Comparison of ENCODE assay signal across 9 mouse cellular contexts in genomic region chr5:122142230-122142992, GRCm38 (mm10). TPM values are rescaled to one million over a fixed set of nuclear protein-coding genes. Genes with fewer than 3 reads are reported as not detected.
DNase-seq lines count a peak whose midpoint lies in the region; ATAC-seq and TF ChIP-seq lines count a peak whose summit lies in the region.
"Had no signal": no experiment of that assay in that cellular context is flagged by ENCODE, and none has a peak within 500 bp of the region (broad histone marks: within the 10 kb centered on the region; RNA-seq: fewer than 3 reads in every experiment).

No protein-coding gene starts in this region.

- no peaks in the 10 kb centered on the region for H3K27me3 ChIP-seq in kidney, adult 2 months (replicated peaks; ENCODE audit: control insufficient read depth, insufficient read depth, low read length)
- no peaks in the 10 kb centered on the region for H3K27me3 ChIP-seq in kidney, embryonic 15.5 days
- H3K27me3 ChIP-seq in E14TG2a.4 (ENCODE audit: insufficient read depth, low read length), result no peaks in the 10 kb centered on the region
- no peaks in the 10 kb centered on the region for H3K27me3 ChIP-seq in liver, embryonic 13.5 days
- H3K27me3 ChIP-seq in forebrain, embryonic 12.5 days, result 0 out of 2 replicates have a peak, but pooled peaks cover 3% of the 10 kb centered on the region
- H3K27me3 ChIP-seq: midbrain, embryonic 12.5 days had no signal

- WGBS in kidney, adult 2 months, result 62% methylated on average over 8 of the region's 8 CpGs
- WGBS in kidney, embryonic 15.5 days, result 55% methylated on average over 8 of the region's 8 CpGs
- WGBS in liver, embryonic 13.5 days (ENCODE audit: insufficient replicate concordance), result 28% methylated on average over 8 of the region's 8 CpGs
- 53% methylated on average over 8 of the region's 8 CpGs for WGBS in forebrain, embryonic 12.5 days

- H3K4me2 ChIP-seq in kidney, embryonic 15.5 days, result no peak overlapping the region
- no peak overlapping the region for H3K4me2 ChIP-seq in liver, embryonic 13.5 days
- H3K4me2 ChIP-seq in forebrain, embryonic 12.5 days, result no peak overlapping the region
- H3K4me2 ChIP-seq: midbrain, embryonic 12.5 days had no signal

- ATAC-seq in kidney, embryonic 15.5 days (replicated peaks; ENCODE audit: low FRiP score), result no peak
- no peak for ATAC-seq in liver, embryonic 13.5 days (ENCODE audit: low read depth)
- no peak for ATAC-seq in activated CD4-positive, CD25-positive, alpha-beta regulatory T cell, adult 4 months
- ATAC-seq in forebrain, embryonic 12.5 days (ENCODE audit: low FRiP score), result no peak

- peak; percentile 69 for TF ChIP-seq CTCF in kidney, adult 2 months (conservative IDR thresholded peaks at IDR 0.05; ENCODE audit: insufficient read depth, insufficient read length, low read depth, low read length)
- TF ChIP-seq CTCF in E14TG2a.4 (conservative IDR thresholded peaks at IDR 0.05; ENCODE audit: low read length), result peak; percentile 70

- TF ChIP-seq POLR2A in kidney, adult 2 months (IDR thresholded peaks at IDR 0.05; ENCODE audit: low read depth, low read length), result no peak

- H3K27ac ChIP-seq in kidney, adult 2 months (ENCODE audit: insufficient read depth, low read depth, low read length), result no peak overlapping the region
- H3K27ac ChIP-seq in kidney, embryonic 15.5 days, result no peak overlapping the region
- no peak overlapping the region for H3K27ac ChIP-seq in liver, embryonic 13.5 days
- H3K27ac ChIP-seq in forebrain, embryonic 12.5 days, result no peak overlapping the region
- H3K27ac ChIP-seq: midbrain, embryonic 12.5 days had no signal

- no peaks in the 10 kb centered on the region for H3K36me3 ChIP-seq in kidney, adult 2 months (ENCODE audit: control insufficient read depth, insufficient read depth, low read length)
- H3K36me3 ChIP-seq in kidney, embryonic 15.5 days, result no peaks in the 10 kb centered on the region
- no peaks in the 10 kb centered on the region for H3K36me3 ChIP-seq in E14TG2a.4 (ENCODE audit: insufficient read depth, low read length)
- H3K36me3 ChIP-seq in liver, embryonic 13.5 days, result no peaks in the 10 kb centered on the region
- H3K36me3 ChIP-seq in forebrain, embryonic 12.5 days (replicated peaks), result no peaks in the 10 kb centered on the region
- H3K36me3 ChIP-seq: midbrain, embryonic 12.5 days had no signal

- H3K4me3 ChIP-seq in kidney, adult 2 months (ENCODE audit: insufficient read depth, low read depth, low read length), result no peak overlapping the region
- H3K4me3 ChIP-seq in kidney, embryonic 15.5 days (replicated peaks), result no peak overlapping the region
- H3K4me3 ChIP-seq in E14TG2a.4 (replicated peaks; ENCODE audit: low read length), result no peak overlapping the region
- H3K4me3 ChIP-seq in liver, embryonic 13.5 days (replicated peaks), result no peak overlapping the region
- no peak overlapping the region for H3K4me3 ChIP-seq in forebrain, embryonic 12.5 days (replicated peaks)
- H3K4me3 ChIP-seq: midbrain, embryonic 12.5 days had no signal

- no peak overlapping the region for H3K9ac ChIP-seq in kidney, embryonic 15.5 days
- H3K9ac ChIP-seq in liver, embryonic 13.5 days, result no peak overlapping the region; the same call in 1 of the 2 replicates
- no peak overlapping the region for H3K9ac ChIP-seq in forebrain, embryonic 12.5 days
- H3K9ac ChIP-seq: midbrain, embryonic 12.5 days had no signal

- no peaks in the 10 kb centered on the region for H3K9me3 ChIP-seq in kidney, embryonic 15.5 days (replicated peaks)
- no peaks in the 10 kb centered on the region for H3K9me3 ChIP-seq in E14TG2a.4 (ENCODE audit: low read length)
- no peaks in the 10 kb centered on the region for H3K9me3 ChIP-seq in liver, embryonic 13.5 days (replicated peaks)
- no peaks in the 10 kb centered on the region for H3K9me3 ChIP-seq in forebrain, embryonic 12.5 days
- H3K9me3 ChIP-seq: midbrain, embryonic 12.5 days had no signal

- DNase-seq in kidney, adult 2 months, result peak; percentile 47
- DNase-seq in adipocyte (ENCODE audit: low spot score), result peak; percentile 50
- DNase-seq in liver, embryonic 13.5 days, result peak; percentile 46
- DNase-seq in spleen, postnatal 4 days (ENCODE audit: low spot score in 2 of 2), result peak; percentile 68 to 88

- H3K4me1 ChIP-seq in kidney, adult 2 months (ENCODE audit: control insufficient read depth, insufficient read depth, low read length), result 0 out of 2 replicates have a peak, but pooled peaks cover 8% of the 10 kb centered on the region
- peaks cover 14% of the 10 kb centered on the region for H3K4me1 ChIP-seq in kidney, embryonic 15.5 days
- H3K4me1 ChIP-seq in E14TG2a.4 (replicated peaks; ENCODE audit: low read depth, low read length), result peaks cover 47% of the 10 kb centered on the region
- H3K4me1 ChIP-seq in liver, embryonic 13.5 days (replicated peaks), result peaks cover 43% of the 10 kb centered on the region
- no peaks in the 10 kb centered on the region; the same call in 1 of the 2 replicates for H3K4me1 ChIP-seq in forebrain, embryonic 12.5 days
- H3K4me1 ChIP-seq: midbrain, embryonic 12.5 days had no signal

RNA-seq across cellular contexts. Expression of gene Ccdc63, which starts 1.8 kb away (rescaled TPM):
- 0.09 and 0.14 TPM in 2 replicates for polyA plus RNA-seq in kidney, adult 2 months (2012; rRNA removed)
- polyA plus RNA-seq in kidney, embryonic 15.5 days (2015; fragmentation: Nextera tagmentation; extraction: Ambion mirVana), result 0.19 TPM in 1 of 2 replicates, not detected in the other
- polyA plus RNA-seq in liver, embryonic 13.5 days (2015; fragmentation: Nextera tagmentation; extraction: Ambion mirVana), result 0.14 TPM in 1 of 2 replicates, not detected in the other
- 1 to 10 TPM in 1 of 2 experiments, not detected in 1; 1.0 TPM for polyA plus RNA-seq in activated CD4-positive, CD25-positive, alpha-beta regulatory T cell, adult 4 months (2017; shearing (Covaris generic))
- not detected in 2 replicates for polyA plus RNA-seq in forebrain, embryonic 12.5 days (2016; fragmentation: Nextera tagmentation; extraction: Ambion mirVana)
- polyA plus RNA-seq: midbrain, embryonic 12.5 days had no signal

RNA-seq across cellular contexts. Expression of gene Ppp1cc, which starts 15.7 kb away (rescaled TPM):
- polyA plus RNA-seq in kidney, adult 2 months (2012; rRNA removed), result 75.8 and 91.5 TPM in 2 replicates
- 257 and 264 TPM in 2 replicates for polyA plus RNA-seq in kidney, embryonic 15.5 days (2015; fragmentation: Nextera tagmentation; extraction: Ambion mirVana)
- polyA plus RNA-seq in liver, embryonic 13.5 days (2015; fragmentation: Nextera tagmentation; extraction: Ambion mirVana), result 164 and 177 TPM in 2 replicates
- polyA plus RNA-seq in activated CD4-positive, CD25-positive, alpha-beta regulatory T cell, adult 4 months (2017; shearing (Covaris generic)), result 10 to 100 TPM; 44.5 to 70.3 TPM
- 324 and 337 TPM in 2 replicates for polyA plus RNA-seq in forebrain, embryonic 12.5 days (2016; fragmentation: Nextera tagmentation; extraction: Ambion mirVana)

RNA-seq across cellular contexts. Expression of gene Myl2, which starts 41.7 kb away (rescaled TPM):
- polyA plus RNA-seq in kidney, adult 2 months (2012; rRNA removed), result 0.90 and 11.8 TPM in 2 replicates
- polyA plus RNA-seq in kidney, embryonic 15.5 days (2015; fragmentation: Nextera tagmentation; extraction: Ambion mirVana), result 0.78 and 2.3 TPM in 2 replicates
- polyA plus RNA-seq in liver, embryonic 13.5 days (2015; fragmentation: Nextera tagmentation; extraction: Ambion mirVana), result 0.70 and 11.9 TPM in 2 replicates
- polyA plus RNA-seq in activated CD4-positive, CD25-positive, alpha-beta regulatory T cell, adult 4 months (2017; shearing (Covaris generic)), result not detected
- polyA plus RNA-seq in forebrain, embryonic 12.5 days (2016; fragmentation: Nextera tagmentation; extraction: Ambion mirVana), result 1.5 and 2.5 TPM in 2 replicates
